Mouse (Mus musculus): Measurements from ENCODE around the gene Zfp760.
"Not testable (repeated sequence)": the region's sequence is repeated elsewhere in the genome, so short reads cannot be mapped to it uniquely, and the experiment has no call there.

GRCm38 (mm10) chr17:21680019-21680376 is 27.5 kb upstream of the Zfp760 start:
- not testable (repeated sequence) for TF ChIP-seq GATA1, TAL1 (IDR thresholded peaks at IDR 0.05; ENCODE audit: low read length)
